Mouse (Mus musculus) spleen, adult 12 weeks (tissue): ENCODE results near the gene Adh6b.
"Not testable (repeated sequence)": the region's sequence is repeated elsewhere in the genome, so short reads cannot be mapped to it uniquely, and the experiment has no call there.

ENCODE experiments used
- DNase-seq: peaks from one replicate; pipeline ENCODE4 v3.0.0; 2022; ENCODE audit warnings: low spot score

The Adh6b gene

DNA sequence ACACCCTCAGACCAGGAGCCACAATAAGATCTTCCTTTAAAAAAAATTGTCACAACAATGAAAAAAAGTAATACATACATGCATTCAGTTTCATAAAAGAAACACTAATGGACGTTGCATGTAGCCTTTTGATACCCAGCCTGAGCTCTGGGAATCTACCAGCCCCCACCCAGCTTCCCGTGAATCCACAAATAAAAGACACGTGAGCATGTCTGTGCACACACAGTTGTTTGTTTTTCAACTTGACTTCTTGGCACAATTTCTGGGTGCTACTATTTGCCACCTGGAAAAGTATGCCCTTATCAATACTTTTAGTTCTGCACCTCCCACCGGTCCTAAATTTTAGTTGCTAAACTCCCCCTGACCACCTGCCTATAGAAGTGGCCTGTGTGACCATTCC lies 19.1 kb downstream of the Adh6b start:
- DNase-seq, result no peak

DNA sequence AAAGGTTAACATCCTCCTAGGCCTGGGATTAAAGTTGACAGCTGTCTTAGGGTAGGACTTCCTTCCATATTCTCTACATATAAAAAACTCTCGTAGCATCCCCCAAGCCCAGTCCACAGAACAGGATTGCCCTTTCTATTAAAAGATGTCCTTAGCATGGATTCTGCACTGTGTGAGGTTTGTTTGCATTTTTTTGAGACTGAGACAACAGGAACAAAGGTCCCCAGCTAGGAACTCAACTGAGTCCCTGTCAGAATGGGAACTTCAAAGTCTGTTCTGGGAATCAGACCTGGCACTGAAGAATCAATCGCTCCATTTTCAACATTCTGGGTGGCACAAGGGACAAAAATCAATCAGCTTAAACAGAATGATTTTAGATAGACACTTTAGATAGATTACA lies 21.3 kb downstream of the Adh6b start:
- DNase-seq, result no peak

DNA sequence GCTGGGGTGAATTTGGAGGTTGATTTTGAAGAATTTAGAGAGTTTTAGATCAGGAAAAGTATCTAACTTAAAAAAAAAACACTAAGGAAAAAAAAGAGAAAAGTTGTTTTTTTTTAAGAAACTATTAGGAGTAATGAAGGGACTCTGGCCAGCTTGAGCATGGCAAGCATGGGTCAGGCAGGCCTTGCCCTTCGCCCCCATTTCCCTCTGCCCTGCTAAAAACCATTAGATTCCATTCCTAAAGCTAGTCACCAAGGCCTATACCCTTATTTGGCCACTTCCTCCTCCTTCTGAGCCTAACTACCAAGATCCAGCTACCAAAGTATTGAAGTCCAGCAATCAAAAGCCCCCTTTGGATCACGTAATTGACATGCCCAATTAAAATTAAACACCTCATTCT lies 24.6 kb downstream of the Adh6b start:
- no peak for DNase-seq

DNA sequence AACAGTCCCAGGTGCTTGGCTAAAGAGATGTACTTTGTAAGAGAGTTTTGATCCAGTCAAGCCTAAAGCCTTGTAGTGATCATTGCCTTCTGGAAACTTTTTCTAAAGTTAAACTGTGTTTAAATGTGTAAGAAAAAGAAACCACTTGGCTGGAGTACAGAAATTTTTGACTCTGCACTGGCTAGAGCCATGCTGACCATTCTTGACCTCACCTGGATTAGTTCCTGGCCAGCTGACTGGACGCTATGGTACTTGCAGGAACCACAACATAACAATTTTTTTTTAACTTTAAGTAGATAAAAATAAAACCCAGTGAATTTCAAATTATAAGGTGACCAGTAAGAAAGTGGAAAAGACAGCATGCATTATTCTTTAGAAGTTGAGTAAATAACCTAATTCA lies 28.0 kb downstream of the Adh6b start:
- no peak for DNase-seq

DNA sequence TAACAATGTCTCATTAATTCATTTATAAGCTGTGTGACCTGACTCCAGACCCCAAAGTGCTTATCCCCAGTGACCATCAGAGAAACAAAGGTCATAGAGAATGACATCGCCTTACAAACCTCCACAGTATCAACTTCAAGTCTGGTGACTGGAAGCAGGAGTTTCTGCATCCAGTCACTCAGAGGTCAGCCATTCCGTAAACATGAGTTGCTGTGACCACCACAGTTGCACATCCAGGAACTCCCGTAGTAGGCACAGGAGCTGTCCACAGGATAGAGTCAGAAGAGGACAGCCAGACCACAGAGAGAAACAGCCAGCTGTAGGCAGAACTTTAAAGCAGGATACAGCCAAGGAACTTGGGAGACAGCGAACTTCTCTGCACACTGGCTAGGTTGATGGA lies 28.7 kb downstream of the Adh6b start:
- DNase-seq, result not testable (repeated sequence)

DNA sequence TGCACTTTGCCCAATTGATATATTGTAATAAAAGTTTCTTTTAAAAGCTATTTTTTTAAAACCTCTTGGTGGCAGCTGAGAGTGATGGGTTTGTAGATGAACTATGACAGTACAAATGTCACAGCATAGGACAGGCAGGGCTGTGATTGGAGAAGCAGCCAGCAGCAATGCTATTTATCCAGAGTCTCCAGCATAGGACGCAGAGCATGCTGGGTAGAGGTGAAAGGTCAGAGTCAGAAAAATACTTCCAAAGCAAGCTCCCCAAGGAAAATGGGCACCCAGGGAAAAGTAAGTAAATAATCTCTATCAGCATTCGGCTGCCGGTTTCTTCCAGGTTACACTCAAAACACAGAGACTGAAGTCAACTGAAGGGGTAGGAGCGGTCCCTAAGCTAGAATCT lies 32.3 kb downstream of the Adh6b start:
- DNase-seq, result no peak

DNA sequence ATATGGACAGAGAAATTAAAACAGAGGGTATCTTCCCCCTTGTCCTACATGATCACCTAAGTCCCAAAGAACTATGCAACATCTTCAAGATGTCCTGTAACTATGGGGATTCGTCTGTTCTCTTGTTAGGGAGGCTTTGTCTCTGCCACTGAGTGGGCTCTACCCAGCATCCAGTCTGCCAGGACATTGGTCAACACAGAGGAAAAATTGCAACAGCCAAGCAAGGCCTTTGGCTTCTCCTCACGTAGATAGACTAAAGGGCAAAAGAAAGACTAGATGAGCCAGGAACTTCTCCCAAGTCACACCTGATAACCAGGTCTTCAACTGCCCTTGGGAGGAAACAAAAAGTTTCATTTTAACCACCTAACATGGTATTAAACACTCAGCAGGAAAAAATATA lies 33.6 kb downstream of the Adh6b start:
- DNase-seq, result no peak

DNA sequence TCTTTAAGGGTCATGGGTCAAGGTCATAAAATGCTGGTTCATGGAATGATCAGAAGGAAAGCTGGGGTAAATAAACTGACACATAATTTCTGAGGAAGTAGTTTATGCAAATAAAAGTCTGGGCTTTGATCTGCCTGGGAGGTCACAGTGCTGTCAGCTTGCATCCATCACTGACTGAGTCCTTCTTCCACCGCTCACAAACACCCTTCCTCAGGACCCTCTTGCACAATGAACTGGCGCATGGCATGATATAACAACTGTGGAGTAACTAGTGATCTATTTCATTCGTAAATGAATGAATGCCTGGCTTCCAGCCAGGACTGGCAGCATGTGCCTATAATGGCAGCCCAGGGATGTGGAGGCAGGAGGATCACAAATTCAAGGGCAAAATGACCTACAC lies 39.6 kb downstream of the Adh6b start:
- no peak for DNase-seq

DNA sequence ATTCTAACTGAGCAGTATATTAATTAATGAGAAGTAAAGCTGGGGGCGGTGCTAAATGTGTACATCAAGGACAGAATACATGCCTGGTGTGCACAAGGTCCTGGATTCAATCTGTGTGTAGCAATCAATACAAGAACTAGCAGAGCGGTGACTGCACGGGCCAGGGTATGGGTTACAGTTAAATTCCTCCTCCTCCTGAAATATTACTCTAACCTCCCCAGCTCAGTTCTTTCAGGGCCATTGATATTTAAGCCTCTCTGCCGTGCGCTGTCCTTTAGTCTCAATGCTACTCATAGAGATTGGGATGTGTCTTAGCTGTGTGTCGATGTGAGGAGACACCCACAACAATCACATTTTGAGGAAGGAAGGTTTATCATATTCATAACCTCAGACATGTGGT lies 45.6 kb downstream of the Adh6b start:
- no peak for DNase-seq

DNA sequence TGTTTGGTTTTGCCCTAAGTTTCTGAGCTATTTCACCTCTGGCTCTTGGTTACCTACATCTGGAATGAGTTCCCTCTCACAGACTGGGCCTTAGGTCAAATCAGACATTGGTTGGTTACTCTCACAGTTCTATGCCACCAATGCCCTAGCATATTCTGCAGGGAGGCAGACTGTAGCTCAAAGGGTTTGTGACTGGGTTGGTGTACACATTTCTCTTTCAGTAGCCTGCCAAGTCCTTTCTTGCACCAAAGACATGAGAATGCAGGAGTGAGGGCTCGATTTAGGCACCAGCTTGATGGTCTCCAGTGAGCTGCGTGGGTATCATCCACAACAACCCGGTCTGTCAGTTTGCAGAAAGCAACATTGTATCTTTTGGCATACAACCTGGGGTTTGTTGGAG lies 63.3 kb downstream of the Adh6b start:
- DNase-seq, result no peak

DNA sequence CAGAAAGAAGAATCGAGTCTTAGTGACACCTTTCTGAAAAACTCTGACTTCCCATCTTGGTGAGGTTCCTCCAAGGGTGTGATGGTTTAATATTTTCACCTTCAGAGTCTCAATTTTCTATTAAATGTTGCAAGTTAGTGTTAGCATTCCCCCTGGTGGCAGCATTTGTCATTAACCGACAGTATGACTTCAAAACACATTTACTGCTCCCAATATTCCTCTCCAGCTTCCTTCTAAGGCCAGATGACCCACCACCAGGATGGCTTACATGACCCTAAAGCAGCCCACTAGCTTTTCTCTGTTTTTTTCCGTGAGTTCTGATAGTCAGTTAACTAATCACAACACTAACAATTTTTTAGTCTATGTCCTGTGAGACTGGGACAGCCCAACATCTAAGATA lies 63.8 kb downstream of the Adh6b start:
- no peak for DNase-seq

DNA sequence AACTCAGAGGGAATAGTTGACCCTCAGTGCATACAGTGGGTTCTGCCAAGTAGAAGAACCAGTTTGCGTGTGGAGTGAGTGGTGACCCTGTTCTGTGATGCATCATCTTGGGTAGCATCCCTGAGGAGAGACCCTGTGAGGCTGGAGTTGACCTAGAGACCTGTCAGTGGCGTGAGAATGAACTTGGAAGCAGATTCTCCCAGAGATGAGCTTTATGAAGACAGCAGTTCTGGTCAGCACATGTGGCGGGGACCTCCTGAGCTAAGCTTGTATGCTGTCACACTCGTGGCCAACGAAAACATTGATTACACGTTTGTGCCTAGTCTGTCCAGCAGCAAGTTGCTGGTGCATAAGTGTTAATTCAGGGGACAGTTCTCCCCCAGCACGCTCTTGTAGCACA lies 64.3 kb downstream of the Adh6b start:
- DNase-seq, result no peak

DNA sequence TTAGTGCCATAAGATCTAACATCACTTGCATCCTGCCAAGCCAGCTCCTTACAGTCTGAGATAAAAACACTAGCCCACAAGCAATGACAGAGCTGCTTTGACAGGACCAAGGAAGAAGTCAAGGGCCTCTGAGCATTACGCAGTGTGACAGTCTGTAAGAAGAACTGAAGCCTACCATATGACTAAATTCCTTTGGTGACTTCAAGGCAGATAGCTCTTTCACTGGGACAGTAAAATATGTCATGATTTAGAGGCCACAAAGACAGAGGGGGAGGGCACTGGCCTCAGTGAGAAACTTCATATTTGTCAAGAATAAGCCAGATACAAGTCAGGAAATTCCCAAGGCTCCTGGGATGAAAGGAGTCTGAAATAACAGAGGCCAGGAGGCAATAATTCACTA lies 66.3 kb downstream of the Adh6b start:
- DNase-seq, result no peak
